Mouse (Mus musculus) mouse embryonic stem cell (cell line): Measurements from ENCODE around the gene Crtc1.

Experiments
- in situ Hi-C, 2 experiments: fragments of 300-500 bp; cut with MboI; formaldehyde crosslinking; loops; 1 replicate in 1 of 2; 3 replicates in 1 of 2; pipeline ENCODE4 v1.14.3; 2019 to 2020; ENCODE audit warnings: low sequenced_read_pairs in 2 of 2, low pct_unique_long_range_greater_than_20kb in 1 of 2, mixed read lengths in 1 of 2; ENCODE audit not compliant: unreplicated experiment in 1 of 2

The Crtc1 gene

DNA sequence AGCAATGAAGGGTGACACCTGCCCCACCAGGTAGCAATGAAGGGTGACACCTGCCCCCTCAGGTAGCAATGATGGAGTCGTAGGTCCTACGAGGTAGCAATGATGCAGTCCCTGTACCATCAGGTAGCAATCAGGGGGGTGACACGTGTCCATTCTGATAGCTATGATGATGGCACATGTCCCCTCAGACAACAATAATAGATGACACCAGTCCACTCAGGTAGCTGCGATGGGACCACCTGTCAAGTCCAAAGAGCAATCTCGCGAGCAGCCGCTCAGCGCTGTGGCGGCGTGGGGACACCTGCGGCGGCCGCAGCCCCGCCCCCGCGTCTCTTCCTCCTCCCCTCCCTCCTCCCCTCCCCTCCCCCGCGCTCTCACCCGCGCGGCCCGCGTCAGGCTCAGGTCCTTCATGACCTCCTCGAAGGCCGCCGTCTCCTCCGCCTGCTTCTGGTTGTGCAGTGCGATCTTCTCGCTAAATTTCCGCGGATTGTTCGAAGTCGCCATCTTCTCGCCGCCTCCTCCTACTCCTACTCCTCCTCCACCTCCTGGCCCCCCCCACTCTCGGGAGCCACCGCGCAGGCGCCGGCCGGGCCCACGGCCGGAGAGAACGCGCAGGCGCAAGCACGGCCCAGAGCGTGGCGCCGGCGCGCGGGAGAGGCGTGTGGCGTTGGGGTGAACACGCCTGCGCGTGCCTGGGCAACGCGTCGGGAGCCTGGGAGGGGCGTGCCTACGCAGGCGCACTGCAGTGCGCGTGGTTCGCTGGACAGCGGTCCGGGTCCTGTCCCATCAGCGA is at the start of gene Crtc1:
TSS of gene Crtc1 (minus strand) at position 525 of the 793 bp plus-strand sequence.
- in situ Hi-C loops, result no loop called here

DNA sequence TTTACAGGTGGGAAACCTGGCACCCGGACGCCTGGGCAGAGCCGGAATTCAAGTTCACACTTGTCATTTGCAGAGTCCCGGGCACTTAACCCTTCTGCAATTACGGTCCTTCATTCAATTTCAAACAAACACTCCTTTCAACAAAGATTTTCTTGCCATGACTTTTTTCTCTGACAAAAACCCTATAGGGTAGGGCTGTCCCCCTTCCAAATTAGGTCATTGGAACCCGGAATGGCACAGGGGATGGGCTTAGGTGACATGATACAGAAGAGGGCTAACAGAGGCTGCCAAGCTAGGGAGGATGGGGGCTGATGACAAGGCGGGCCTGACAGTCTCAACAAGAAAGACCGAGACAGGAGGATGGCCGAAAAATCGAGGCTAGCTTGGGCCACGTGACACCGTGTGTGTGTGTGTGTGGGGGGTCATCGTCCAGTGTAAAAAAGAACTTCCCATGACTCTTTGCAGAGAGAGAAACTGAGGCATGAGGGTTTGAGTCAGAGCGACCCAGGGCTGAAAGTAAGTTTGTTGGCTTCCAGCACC is 49.6 kb upstream of the Crtc1 start:
- in situ Hi-C loops, result no loop called here

DNA sequence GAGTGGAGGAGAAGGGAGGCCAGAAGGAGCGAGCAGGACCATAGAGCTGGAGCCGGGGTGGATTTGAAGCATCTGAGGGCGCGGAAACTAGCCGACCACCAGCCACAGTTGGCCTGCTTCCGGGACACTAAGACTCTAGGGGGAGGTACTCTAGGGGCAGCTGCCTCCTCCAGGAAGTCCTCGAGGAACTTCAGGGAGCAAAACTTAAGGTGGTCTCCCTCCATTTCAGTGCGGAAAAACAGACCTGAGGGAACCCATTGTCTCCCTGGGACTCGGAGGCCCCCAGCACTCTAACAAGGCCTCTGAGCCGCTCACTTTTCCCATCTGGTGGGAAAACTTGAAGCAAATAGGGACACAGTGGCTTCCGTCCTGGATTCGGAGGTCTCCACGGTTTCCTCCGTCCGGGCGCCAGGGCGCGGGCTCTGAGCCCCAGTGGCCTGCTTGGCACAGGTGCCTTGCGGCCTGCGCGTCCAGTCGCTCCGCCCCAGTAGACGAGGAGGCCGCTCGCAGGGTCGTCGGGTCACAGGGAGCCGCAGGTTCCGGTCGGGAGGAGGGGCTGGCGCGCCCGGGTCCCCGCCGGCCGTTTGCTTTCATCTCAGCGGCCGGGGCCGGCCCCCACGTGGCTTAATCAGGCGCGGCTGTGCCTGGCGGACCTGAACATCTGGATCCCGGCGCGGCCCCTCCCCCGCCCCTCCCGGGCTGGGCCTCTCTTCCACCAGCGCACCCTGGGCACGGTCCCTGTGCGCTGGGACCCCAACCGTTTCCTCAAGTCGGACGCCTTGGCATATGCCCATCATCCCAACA is 48.8 kb upstream of the Crtc1 start:
- in situ Hi-C loops, result no loop called here

DNA sequence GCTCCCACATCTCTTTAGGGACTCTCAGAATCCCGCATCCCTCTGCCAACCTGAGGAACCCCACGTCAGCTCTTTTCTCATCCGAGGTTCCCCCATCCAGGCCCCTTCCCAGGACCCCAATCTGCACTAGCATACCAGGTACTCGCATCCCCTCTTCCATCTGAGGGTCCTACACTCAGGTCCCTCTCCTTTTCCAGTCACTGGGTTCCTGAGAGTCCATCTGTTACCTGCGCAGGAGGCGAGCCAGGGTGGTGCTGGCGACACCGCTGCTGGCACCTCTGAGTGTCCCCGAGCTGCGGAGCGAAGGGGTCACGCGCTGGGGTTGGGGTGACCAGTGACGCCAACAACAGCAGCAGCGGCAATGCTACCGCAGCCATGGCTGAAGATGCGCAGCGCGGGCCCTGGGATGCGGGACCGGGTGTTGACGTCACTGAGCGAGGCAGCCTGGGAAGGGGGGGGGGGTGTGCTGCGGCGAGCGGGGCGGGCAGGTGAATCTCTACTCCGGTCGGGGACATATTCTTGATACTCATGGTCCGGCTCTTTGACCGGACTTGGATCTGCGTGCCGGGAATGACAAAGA is 47.7 kb upstream of the Crtc1 start, which contains the start of gene Tmem59l:
TSS of gene Tmem59l (minus strand) at position 418 of the 580 bp plus-strand sequence.
- in situ Hi-C loops, result no loop called here

DNA sequence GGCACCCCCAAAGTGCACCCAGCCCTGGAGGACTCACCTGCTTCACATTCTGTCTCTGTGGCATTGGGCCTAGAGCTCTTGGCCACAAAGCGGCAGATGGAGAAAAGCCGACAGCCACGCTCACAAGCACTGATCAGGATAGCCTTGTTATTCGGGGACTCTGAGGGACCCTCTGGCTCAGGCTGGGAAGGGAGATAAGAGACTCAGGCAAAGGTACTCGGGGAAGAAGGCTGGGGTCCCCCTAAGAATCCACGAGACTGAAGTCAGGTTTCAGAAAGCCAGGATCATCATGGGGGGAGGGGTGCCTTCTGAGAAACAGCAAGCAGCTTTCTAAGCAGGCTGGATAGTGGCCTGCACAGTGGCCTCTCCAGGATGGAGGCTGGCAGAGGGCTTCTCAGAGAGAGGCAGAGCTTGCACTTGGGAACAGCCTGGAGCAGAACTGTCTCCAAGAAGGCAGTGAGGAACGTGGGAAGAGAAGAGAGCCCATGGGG is 46.9 kb upstream of the Crtc1 start:
- in situ Hi-C loops, result no loop called here

DNA sequence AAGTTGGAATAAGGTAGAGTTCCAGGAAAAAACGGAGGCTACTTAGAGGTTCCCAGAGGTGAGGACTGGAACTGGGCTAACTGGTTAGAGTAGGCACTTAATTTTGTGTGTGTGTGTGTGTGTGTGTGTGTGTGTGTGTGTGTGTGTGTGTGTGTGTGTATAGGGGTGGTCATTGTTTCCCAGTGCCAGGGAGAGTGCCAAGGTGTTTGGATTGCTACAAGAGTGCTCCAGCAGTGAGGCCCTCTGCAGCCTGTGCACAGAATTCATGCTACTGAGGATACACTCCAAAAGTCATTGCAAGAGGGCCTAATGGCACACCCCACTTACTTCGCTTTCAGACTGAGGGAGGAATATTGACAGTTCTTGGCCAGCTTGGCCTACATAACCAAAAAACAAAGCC is 43.6 kb upstream of the Crtc1 start:
- in situ Hi-C loops, result no loop called here

DNA sequence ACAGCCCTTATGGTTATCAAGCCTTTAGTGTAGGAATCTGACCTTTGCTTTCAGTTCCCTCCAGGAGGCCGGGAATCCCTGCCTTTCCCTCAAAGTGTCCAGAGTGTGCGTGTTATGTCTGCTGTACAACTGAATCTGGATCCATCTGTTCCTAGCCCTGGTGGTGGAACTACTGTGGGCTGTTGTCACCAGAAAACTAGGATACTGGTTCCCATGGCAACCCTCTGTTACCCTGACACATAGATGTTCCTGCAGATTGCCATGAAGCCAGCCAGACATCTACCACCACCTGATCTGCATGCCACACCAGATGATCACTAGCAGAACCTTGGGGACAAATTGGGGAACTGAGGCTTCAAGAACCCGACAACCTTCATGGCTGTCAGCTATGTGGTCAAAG is 42.5 kb upstream of the Crtc1 start:
- in situ Hi-C loops, result no loop called here

DNA sequence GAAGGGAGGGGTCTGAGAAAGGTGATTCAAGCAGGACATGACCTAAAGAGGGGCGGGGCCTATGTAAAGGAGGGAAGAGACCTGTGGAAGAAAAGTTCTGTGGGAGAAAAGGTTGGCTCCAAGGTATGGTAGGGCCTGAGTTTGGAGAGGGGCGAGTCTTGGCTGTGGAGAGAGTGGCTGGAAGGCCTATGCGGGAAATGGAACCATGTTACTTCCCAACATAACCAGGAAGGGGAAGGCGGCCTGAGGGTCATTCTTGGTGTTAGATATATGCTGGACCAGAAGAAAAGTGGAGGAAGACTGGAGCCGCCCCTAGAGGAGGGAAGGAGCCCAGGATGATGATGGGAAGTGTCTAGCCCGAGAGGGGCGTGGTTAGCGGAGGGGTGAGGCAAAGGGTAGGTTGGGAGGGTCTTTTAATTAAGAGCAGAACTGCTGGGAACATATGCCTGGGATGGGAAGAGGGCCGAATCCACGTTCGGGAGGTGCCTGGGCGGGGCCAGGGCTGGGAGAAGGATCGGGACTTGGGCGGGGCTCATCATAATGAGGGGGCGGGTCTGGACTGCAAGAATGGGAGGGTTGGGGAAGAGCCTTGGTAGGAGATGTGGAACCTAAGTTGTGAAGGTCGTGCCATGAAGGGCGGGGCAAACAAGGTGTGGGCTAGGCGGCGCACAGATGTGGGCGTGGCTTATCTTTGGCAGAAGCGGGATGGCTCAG is 38.0 kb upstream of the Crtc1 start:
- in situ Hi-C loops, result no loop called here

DNA sequence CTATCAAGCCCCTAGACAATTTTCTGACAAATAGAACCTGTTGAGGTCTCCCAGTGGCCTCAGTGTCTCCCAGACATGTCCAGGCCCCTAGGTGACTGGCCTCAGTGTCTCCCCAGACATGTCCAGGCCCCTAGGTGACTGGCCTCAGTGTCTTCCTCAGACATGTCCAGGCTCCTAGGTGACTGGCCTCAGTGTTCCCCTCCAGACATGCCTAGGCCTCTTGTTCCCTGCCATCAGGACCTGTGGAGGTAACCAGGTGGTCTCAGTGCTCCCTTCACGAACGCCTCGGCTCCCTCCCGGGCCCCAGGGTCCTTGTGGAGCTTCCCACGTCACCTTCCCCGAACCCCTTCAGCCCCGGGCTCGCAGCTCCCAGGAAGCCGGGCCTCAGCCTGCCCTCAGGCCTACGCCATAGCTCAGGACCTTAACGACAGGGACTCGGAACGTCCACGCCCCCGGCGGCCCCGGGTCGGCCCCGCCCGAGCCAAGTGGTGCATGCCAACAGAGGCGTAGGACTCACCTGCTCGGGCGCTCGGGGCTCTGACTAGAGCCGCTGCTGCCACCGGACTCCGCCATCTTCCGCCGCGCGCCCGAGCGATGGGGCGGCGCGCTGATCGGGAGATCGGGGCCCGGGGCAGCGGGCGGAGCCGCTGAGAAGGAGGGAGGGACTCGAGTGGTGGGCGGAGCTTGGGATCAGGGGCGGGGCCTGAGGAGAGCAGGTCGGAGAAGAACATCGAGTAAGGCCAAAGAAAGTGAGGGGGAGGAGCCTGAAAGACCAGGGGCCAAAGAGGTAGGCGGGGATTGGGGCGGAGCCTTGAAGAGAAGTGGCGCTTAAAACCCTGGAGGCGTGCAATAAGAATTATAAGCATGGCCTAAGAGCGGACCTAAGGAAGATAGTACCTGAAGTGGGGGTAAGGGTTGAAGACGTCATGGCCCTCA is 37.2 kb upstream of the Crtc1 start, which contains the start of gene Klhl26:
TSS of gene Klhl26 (minus strand) at position 636 of the 936 bp plus-strand sequence.
- in situ Hi-C loops, result no loop called here

DNA sequence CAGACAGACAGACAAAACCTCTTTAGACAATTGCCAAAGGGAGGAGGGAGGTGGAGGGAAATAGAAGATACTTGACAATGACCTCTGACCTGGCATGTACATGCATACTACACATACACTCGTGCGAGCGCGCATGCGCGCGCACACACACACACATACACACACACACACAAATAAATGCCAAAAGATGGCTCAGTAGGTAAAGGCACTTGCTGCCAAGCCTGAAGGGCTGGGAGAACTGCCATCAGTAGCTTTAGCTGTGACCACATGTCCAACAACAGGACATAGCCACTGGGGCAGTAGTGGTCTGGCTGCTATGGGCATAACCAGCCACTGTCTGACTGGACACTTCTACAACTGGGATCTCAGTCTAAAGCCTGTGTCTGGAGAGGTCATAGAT is 32.5 kb upstream of the Crtc1 start:
- in situ Hi-C loops, result no loop called here

DNA sequence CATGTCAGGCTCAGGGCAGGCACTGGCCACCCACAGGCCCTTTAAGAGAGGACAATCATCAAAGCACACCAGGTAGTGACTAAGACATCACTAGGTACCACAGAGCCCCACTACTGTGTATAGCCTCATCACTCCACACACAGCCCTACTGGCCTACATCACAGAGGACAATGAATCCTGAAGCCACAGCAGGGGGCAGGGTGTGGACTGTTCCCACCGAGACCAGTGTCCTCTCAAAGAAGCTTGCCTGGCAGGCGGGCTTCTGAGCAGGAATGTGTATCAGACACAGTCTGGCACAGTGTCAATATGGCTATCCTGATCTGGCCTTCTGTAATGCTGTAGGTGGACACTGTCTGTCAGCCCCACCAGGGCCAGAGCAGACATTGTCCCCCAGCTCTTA is 30.6 kb upstream of the Crtc1 start:
- in situ Hi-C loops, result no loop called here

DNA sequence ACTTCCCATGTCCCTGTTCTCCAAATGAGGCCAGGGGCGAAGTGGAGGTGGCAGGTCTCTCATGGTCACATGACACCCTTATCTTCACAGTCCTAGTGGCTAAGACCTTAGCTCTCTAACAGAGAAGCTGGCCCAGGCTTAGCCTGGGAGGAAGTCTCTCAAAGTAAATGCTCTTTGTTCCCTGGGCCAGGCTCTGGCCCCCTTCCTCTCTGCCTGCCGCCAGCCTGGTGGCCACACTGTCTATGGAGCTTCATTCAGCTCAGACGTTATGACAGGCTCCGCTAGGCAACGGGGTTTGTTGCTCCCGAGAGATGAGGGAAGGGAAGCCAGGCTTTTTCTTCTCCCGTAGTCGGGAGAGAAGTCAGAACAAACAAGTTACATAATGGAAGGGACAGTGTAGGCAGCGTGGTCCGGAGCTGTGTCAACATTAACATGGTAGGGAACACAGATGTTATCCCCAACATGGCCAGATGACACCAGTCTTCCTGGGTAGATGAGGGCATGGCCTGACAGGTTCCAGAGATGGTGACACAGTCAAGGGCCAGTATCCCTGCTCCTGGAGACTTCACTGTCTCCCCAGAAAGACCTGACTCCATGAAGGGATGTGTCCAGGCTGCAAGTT is 30.0 kb upstream of the Crtc1 start:
- in situ Hi-C loops, result no loop called here

DNA sequence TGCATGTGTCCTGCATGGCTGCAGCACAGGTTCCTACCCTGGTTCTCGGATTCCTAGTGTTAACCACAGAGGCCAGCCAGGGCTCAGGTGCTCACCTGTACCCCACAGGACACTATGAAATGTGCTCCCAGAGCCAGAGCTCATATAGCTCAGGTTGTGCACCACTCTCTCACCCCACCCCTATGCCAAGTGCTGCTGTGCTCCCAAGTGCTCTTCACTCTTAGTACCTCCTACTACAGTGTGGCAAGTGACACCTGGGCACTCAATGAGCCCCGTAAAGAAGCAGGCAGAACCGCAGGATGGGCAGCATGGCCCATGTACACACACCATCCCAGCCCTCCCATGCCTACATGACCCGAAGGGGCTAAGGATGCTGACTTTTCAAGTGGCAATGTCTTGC is 29.4 kb upstream of the Crtc1 start:
- in situ Hi-C loops, result no loop called here

DNA sequence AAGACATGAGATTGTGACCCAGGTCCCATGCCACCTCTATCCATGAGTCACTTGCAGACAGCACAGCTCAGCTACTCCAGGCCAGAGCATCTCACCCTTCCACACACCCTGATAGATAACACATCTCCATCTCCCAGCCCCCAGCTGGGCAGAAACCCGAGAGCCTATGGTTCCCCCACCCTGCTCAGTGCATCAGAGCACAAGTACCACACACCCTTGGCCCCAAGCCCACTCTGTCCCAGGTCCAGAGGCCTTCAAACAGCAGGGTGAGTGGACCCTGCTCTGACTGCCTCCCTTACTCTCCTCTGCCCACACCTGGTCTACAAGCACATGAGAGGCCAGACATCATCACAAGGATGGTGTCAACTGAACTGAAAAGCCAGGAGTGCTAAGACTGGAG is 28.5 kb upstream of the Crtc1 start:
- in situ Hi-C loops, result no loop called here

DNA sequence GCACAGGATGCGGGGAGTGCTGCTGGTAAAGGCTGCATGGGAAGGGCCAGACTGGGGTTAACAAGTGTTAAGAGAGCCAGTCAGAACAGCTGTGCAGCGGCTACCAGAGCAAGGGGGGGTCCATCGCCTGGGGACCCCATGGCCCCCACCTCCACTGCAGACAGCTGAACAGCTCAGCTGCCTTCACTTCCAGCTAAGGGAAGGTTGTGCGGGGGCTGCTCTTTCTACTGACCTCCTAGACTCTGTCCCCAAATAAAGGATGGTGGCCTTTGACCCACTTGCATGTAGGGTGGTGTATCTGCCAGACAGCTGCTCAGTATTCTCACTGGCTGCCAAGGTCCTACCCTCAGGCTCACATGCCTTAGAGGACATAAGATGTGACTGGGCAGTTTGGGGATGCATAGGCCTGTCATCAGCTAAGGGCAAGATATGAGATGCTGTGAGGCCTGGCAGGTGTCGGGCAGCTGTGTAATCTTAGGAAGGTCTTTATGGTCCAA is 27.9 kb upstream of the Crtc1 start:
- in situ Hi-C loops, result no loop called here

DNA sequence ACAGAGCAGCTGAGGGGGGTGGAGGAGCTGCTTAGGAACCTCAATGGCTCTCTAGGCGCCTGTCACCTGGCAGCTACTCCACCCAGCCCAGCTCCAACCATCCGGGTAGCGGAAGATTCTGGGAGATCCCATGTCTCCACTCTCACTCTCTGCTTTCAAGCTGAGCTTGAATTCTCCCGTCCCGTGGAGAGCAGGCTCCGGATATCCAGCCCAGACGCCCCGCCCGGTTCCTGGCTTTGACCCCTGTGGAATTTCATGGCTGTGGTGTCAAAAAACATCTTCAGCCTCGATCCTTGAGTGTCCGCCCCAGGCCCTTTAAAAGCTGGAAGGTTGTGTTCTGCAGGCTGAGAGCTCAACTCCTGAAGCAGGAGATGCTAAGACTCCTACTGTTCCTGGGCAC is 27.4 kb upstream of the Crtc1 start:
- in situ Hi-C loops, result no loop called here

DNA sequence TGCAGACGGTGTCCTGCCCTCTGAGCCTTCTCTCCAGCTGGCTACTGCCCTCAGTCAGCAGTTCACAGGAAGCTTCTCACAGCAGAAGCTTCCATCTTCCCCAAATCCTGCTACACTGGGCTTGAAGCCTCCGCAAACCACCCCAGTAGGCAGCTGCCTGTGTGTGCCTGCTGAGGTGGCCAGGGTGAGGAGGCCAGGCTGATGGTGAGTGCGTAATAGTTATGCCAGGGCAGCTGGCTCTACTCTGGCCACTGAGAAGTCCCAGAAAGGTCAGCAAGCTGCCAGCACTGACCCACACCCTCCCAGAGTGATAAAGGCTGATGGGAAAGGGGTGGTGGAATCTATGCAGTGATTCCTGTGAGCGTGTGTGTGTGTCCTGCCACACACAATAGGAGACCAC is 26.9 kb upstream of the Crtc1 start:
- in situ Hi-C loops, result no loop called here
